Mouse (Mus musculus): ENCODE data around the gene Nup160.

The Nup160 gene

DNA sequence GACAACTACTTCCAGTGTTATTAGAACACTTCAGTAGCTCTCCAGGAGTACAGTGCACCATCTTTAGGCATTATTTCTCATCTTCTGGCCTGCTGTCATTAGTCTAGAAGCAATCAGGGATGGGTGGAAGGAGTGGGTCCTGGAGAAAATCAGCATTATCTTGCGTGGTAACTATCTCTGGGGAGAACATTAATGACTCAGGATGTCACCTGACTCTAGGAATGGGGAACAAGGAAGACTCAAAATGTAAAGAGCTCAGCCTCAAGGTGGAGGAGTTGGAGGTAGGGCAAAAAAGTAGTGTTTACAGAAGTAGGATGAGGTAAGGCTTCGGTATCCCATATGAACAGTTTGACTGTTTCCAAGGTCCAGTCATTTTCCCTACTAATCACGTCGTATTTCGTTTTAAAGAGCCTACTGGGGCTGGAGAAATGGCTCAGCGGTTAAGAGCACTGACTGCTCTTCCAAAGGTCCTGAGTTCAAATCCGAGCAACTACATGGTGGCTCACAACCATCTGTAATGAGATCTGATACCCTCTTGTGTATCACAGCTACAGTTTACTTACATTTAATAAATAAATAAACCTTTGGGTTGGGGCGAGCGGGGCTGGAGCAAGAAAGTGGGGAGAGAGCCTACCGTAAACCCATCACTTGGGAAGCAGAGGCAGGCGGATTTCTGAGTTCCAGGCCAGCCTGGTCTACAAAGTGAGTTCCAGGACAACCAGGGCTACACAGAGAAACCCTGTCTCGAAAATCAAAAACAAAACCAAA is 67.5 kb downstream of the Nup160 start:
- in situ Hi-C loops (cut with MboI; ENCODE audit: low sequenced_read_pairs) = no loop called here

DNA sequence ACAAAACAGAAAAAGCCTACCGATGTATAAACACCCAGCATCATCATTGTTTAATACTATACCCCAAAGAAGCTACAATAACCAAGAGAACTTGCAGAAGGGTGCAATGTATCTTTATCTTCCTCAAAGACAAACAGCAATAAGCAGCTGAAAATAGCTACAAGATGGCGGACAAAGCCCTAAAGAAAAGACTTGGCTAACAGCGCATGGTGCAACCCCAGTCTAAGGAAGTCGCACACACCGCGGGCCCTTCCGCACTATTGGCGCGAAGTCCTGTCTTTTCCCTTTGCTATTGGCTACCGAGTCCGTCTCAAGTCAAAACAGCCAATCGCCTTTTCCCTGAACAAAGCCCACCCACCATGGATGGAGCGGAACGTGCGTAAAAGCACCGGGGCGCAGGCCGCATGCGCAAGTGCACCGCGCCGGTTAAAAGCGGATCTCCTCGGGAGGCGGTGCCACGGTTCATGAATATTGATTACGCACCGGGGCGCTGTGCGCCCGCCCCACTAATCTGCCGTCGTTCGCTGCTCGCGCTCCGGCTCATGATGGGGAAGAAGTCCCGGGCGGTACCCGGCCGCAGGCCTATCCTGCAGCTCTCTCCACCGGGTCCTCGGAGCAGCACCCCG is 68.2 kb downstream of the Nup160 start, which contains the start of gene Fnbp4:
Gene Fnbp4 (plus strand): TSS at position 318 of the 626 bp plus-strand sequence.
- in situ Hi-C loops (cut with MboI; ENCODE audit: low sequenced_read_pairs) = no loop called here

DNA sequence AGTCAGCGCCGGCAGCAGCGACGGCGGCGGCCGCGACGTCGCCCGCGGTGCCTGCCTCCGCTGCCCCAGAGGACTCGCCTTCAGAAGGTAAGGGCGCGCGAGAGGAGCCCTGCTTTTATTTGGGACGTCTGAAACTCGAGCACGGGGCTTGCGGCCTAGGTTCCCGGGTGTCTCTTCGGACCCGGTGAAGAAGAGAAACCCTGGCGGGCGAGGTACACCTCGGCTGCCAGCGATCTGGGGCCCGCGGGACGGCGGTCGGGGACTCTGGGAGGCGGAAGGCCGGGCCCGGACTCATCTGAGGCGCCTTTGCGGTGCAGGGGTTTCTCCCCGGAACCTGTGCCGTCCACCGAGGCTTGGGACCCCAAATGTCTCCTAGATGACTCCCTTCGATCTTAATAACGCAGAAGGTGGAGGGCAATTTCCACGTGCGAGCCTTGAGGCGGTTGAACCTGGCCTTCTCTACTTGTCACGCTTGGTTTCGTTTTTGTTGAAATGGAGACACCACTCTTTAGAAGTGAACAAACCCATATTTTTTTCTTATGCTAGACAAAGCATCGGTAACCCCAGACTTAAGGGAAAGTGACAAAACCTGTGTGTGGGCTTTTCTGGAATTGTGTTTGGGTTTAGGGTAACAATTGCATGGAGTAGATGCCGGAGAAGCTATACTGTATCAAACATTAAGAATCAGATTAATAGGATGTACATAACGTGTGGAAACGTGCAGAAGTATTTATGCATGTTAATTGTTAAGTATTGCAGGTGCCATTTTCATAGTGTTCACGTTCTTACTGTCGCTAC is 68.9 kb downstream of the Nup160 start:
- in situ Hi-C loops (cut with MboI; ENCODE audit: low sequenced_read_pairs) = no loop called here

DNA sequence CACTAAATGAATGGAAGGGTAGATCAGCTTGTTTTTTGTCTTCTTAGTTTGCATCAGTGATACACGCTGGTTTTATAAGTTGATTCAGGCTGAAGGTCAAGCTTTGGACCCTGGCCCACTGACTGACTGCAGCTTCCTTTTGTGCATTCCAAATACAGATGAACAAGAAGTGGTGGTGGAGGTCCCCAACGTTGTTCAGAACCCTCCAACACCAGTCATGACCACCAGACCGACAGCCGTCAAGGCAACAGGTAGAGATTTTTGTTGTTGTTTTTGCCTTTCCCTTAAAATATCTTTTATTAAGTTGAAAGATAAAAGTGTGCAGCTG is 69.5 kb downstream of the Nup160 start:
- in situ Hi-C loops (cut with MboI; ENCODE audit: low sequenced_read_pairs) = no loop called here

DNA sequence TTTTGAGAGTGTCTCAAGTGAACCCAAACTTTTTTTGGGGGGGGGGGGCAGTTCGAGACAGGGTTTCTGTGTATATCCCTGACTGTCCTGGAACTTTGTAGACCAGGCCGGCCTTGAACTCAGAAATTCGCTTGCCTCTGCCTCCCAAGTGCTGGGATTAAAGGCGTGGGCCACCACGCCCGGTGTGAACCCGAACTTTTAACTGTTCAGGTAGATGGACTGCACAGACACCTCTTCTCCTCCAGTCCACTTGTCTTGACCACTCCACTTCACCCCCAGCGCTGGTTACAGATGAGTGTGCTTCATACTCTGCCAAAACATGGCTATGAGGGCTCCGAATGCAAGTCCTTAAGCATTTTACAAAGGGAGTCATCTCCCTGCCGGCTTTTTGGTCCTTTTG is 70.1 kb downstream of the Nup160 start:
- in situ Hi-C loops (cut with MboI; ENCODE audit: low sequenced_read_pairs) = no loop called here

- in situ Hi-C loops (cut with MboI; ENCODE audit: low sequenced_read_pairs) = loop anchor here (25.0 kb wide), 1 partner anchor 837 kb away; no protein-coding TSS in a partner anchor
Measured at GRCm38 (mm10) chr2:90749676-90750459, 72.9 kb downstream of the Nup160 start.

- in situ Hi-C loops (cut with MboI; ENCODE audit: low sequenced_read_pairs) = loop anchor here (25.0 kb wide), 1 partner anchor 834 kb away; no protein-coding TSS in a partner anchor
Measured at GRCm38 (mm10) chr2:90753565-90753964, 76.5 kb downstream of the Nup160 start.

GRCm38 (mm10) chr2:90754188-90754587 is 77.2 kb downstream of the Nup160 start:
- in situ Hi-C loops (cut with MboI; ENCODE audit: low sequenced_read_pairs) = loop anchor here (25.0 kb wide), 1 partner anchor 833 kb away; no protein-coding TSS in a partner anchor

GRCm38 (mm10) chr2:90765123-90765522 is 88.1 kb downstream of the Nup160 start:
- in situ Hi-C loops (cut with MboI; ENCODE audit: low sequenced_read_pairs) = loop anchor here (25.0 kb wide), 1 partner anchor 822 kb away; no protein-coding TSS in a partner anchor

- in situ Hi-C loops (cut with MboI; ENCODE audit: low sequenced_read_pairs) = no loop called here
Measured at GRCm38 (mm10) chr2:90781323-90781722, 104.3 kb downstream of the Nup160 start.

DNA sequence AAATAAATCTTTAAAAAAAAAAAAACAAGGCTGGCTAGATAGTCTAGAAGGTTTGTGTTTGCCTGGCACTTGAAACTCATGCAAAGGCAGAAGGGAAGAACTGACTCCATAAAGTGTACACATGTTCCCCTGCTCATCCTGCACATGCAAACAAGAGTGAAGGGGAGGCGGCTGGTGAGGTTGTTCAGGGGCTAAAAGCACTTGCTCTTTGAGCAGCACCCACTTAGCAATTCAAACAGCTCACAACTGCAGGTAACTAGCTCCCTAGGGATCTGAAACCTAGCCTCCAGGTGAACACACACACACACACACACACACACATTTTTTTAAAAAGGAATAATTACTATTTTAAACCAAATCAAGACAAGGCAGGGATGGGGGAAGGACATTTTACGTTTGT is 104.9 kb downstream of the Nup160 start:
- in situ Hi-C loops (cut with MboI; ENCODE audit: low sequenced_read_pairs) = no loop called here

- in situ Hi-C loops (cut with MboI; ENCODE audit: low sequenced_read_pairs) = no loop called here
Measured at GRCm38 (mm10) chr2:90782458-90782857, 105.4 kb downstream of the Nup160 start, which contains the start of gene Agbl2. Gene Agbl2, plus strand, starts transcription at chr2:90782727.

DNA sequence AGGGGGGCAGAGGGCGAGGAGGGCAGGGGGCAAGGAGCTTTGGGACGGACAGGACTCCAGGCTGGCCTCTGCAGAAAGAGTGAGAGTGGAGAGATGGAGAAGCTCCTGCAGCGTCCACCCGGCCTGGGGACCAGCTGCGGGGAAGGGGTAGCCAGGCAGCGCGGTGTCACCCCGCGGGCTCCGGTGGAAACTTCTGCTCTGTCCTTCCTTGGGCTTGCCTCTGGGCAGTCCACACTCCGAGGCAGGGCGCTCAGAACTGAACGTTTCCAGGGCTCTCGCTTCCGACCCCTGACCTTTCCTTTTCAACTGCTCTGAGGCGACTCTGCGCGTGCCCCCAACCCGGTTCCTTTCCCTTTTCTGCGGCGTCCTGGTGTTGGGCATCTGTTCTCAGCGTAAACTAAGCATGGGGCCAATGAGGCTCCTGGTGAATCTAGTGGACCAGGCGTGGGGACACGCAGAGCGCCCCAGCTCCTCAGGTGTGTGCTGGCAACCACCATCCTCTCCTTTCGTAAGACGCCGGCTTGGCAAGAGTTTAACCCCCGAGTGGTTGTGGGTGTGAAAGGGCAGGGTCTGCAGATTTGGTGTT is 106.0 kb downstream of the Nup160 start:
- in situ Hi-C loops (cut with MboI; ENCODE audit: low sequenced_read_pairs) = no loop called here

Measured in CH12F3 (cell line).